Mouse (Mus musculus) liver, embryonic 16.5 days (tissue): ENCODE measurements at regions not wholly inside any gene's neighbourhood (a gene's known extent, or its start where the extent isn't known, plus 50 kb on each side); places are given as distances from the start of the nearest gene placed in this dataset.

Experiments
- ATAC-seq: fragments of 200-750 bp; cut with Nextera tagmentation; 2 replicates; pipeline ENCODE4 v1.8.0; 2017; ENCODE audit warnings: low read depth, mild to moderate bottlenecking, moderate number of reproducible peaks, moderate library complexity
- H3K27ac ChIP-seq: fragments of 300-500 bp; sonication (generic); 2 replicates; pipeline ENCODE4 v1.5.1; 2014; ENCODE audit warnings: mild to moderate bottlenecking, low read length
- H3K27me3 ChIP-seq: fragments of 300-500 bp; sonication (generic); 2 replicates; pipeline ENCODE4 v1.6.1; 2014; ENCODE audit warnings: low read depth, low read length, mixed read lengths; ENCODE audit not compliant: control insufficient read depth, insufficient read depth
- H3K36me3 ChIP-seq: fragments of 300-500 bp; sonication (generic); 2 replicates; pipeline ENCODE4 v1.6.1; 2014; ENCODE audit warnings: mild to moderate bottlenecking; ENCODE audit not compliant: control insufficient read depth, insufficient read depth
- H3K4me1 ChIP-seq: fragments of 300-500 bp; sonication (generic); 2 replicates; pipeline ENCODE4 v1.6.1; 2014; ENCODE audit warnings: low read depth, low read length, mixed read lengths; ENCODE audit not compliant: control insufficient read depth
- H3K4me2 ChIP-seq: fragments of 300-500 bp; sonication (generic); 2 replicates; pipeline ENCODE4 v1.6.1; 2014; ENCODE audit warnings: low read depth, low read length, mixed read lengths
- H3K4me3 ChIP-seq: fragments of 300-500 bp; sonication (generic); 2 replicates; pipeline ENCODE4 v1.5.1; 2014; ENCODE audit warnings: low read depth, mild to moderate bottlenecking, low read length
- H3K9ac ChIP-seq: fragments of 300-500 bp; sonication (generic); 2 replicates; pipeline ENCODE4 v1.6.1; 2014; ENCODE audit warnings: low read depth, low read length
- H3K9me3 ChIP-seq: fragments of 300-500 bp; sonication (generic); replicated peaks from 2 replicates; pipeline ENCODE4 v1.6.1; 2016; ENCODE audit warnings: low read length; ENCODE audit not compliant: control insufficient read depth
- WGBS: fragments of 180-500 bp; shearing (Covaris S2); extraction: QIAGEN DNeasy Blood & Tissue Kit; methylation state at CpG from one replicate; pipeline ENCODE4 v1.1.7; 2014; ENCODE audit not compliant: insufficient replicate concordance; 5-methylcytosine and 5-hydroxymethylcytosine counted together

GRCm38 (mm10) chr3:139988938-139989337 is 783.4 kb downstream of the Stpg2 start:
- Histone ChIP-seq H3K4me2 (no peak overlapping the region), H3K4me3 (no peak overlapping the region), H3K27ac (no peak overlapping the region), H3K36me3 (no peaks in the 10 kb centered on the region), H3K9ac (no peak overlapping the region), H3K9me3 (no peaks in the 10 kb centered on the region), H3K4me1 (no peaks in the 10 kb centered on the region), H3K27me3 (no peaks in the 10 kb centered on the region)
- no peak for ATAC-seq
- WGBS = 14% methylated on average over 1 of the region's 1 CpGs

GRCm38 (mm10) chr3:139989380-139989779 is 783.9 kb downstream of the Stpg2 start:
- Histone ChIP-seq H3K9ac (no peak overlapping the region), H3K4me2 (no peak overlapping the region), H3K27me3 (no peaks in the 10 kb centered on the region), H3K4me1 (no peaks in the 10 kb centered on the region), H3K36me3 (no peaks in the 10 kb centered on the region), H3K4me3 (no peak overlapping the region), H3K9me3 (no peaks in the 10 kb centered on the region), H3K27ac (no peak overlapping the region)
- ATAC-seq = no peak

- H3K4me2 ChIP-seq = no peak overlapping the region
- no peaks in the 10 kb centered on the region for H3K9me3 ChIP-seq
- no peaks in the 10 kb centered on the region for H3K36me3 ChIP-seq
- H3K27me3 ChIP-seq = no peaks in the 10 kb centered on the region
- WGBS = 43% methylated on average over 2 of the region's 2 CpGs
- H3K27ac ChIP-seq = no peak overlapping the region
- ATAC-seq = no peak
- no peak overlapping the region for H3K4me3 ChIP-seq
- no peak overlapping the region for H3K9ac ChIP-seq
- no peaks in the 10 kb centered on the region for H3K4me1 ChIP-seq
Observed at GRCm38 (mm10) chr3:140012522-140012921, 807.0 kb downstream of the Stpg2 start.

GRCm38 (mm10) chr3:140034101-140034500 is 828.6 kb downstream of the Stpg2 start:
- 41% methylated on average over 3 of the region's 3 CpGs for WGBS
- no peaks in the 10 kb centered on the region for H3K4me1 ChIP-seq
- H3K9me3 ChIP-seq = no peaks in the 10 kb centered on the region
- no peak overlapping the region for H3K4me3 ChIP-seq
- H3K9ac ChIP-seq = no peak overlapping the region
- no peak overlapping the region for H3K27ac ChIP-seq
- no peaks in the 10 kb centered on the region for H3K27me3 ChIP-seq
- H3K36me3 ChIP-seq = no peaks in the 10 kb centered on the region
- H3K4me2 ChIP-seq = no peak overlapping the region
- no peak for ATAC-seq

- WGBS = 65% methylated on average over 2 of the region's 2 CpGs
- no peak overlapping the region for H3K9ac ChIP-seq
- no peaks in the 10 kb centered on the region for H3K4me1 ChIP-seq
- H3K36me3 ChIP-seq = no peaks in the 10 kb centered on the region
- no peak for ATAC-seq
- H3K9me3 ChIP-seq = no peaks in the 10 kb centered on the region
- H3K4me3 ChIP-seq = no peak overlapping the region
- H3K27me3 ChIP-seq = no peaks in the 10 kb centered on the region
- H3K4me2 ChIP-seq = no peak overlapping the region
- no peak overlapping the region for H3K27ac ChIP-seq
Observed at GRCm38 (mm10) chr3:140035142-140035541, 829.6 kb downstream of the Stpg2 start.

GRCm38 (mm10) chr3:140044898-140045297 is 839.4 kb downstream of the Stpg2 start:
- no peak for ATAC-seq
- Histone ChIP-seq H3K9ac (no peak overlapping the region), H3K27ac (no peak overlapping the region), H3K9me3 (no peaks in the 10 kb centered on the region), H3K4me1 (no peaks in the 10 kb centered on the region), H3K4me2 (no peak overlapping the region), H3K4me3 (no peak overlapping the region), H3K27me3 (no peaks in the 10 kb centered on the region), H3K36me3 (no peaks in the 10 kb centered on the region)

- no peaks in the 10 kb centered on the region for H3K9me3 ChIP-seq
- 24% methylated on average over 1 of the region's 1 CpGs for WGBS
- no peak overlapping the region for H3K9ac ChIP-seq
- H3K4me3 ChIP-seq = no peak overlapping the region
- no peak for ATAC-seq
- no peak overlapping the region for H3K27ac ChIP-seq
- H3K4me2 ChIP-seq = no peak overlapping the region
- H3K27me3 ChIP-seq = no peaks in the 10 kb centered on the region
- H3K36me3 ChIP-seq = no peaks in the 10 kb centered on the region
- H3K4me1 ChIP-seq = no peaks in the 10 kb centered on the region
Observed at GRCm38 (mm10) chr3:140054634-140055033, 849.1 kb downstream of the Stpg2 start.

GRCm38 (mm10) chr3:140057962-140058631 is 852.6 kb downstream of the Stpg2 start:
- Histone ChIP-seq H3K27me3 (no peaks in the 10 kb centered on the region), H3K9ac (no peak overlapping the region), H3K4me2 (no peak overlapping the region), H3K27ac (no peak overlapping the region), H3K36me3 (no peaks in the 10 kb centered on the region), H3K4me3 (no peak overlapping the region), H3K9me3 (no peaks in the 10 kb centered on the region; the same call in 1 of the 2 replicates), H3K4me1 (no peaks in the 10 kb centered on the region)
- 55% methylated on average over 3 of the region's 3 CpGs for WGBS
- ATAC-seq = no peak

- Histone ChIP-seq H3K4me1 (no peaks in the 10 kb centered on the region), H3K9me3 (no peaks in the 10 kb centered on the region; the same call in 1 of the 2 replicates), H3K27ac (no peak overlapping the region), H3K4me3 (no peak overlapping the region), H3K36me3 (no peaks in the 10 kb centered on the region), H3K9ac (no peak overlapping the region), H3K27me3 (no peaks in the 10 kb centered on the region), H3K4me2 (no peak overlapping the region)
- no peak for ATAC-seq
- 46% methylated on average over 3 of the region's 3 CpGs for WGBS
Observed at GRCm38 (mm10) chr3:140059102-140059501, 853.6 kb downstream of the Stpg2 start.
